Mouse (Mus musculus): ENCODE results near the gene Olfr771.
"Not testable (repeated sequence)": the region's sequence is repeated elsewhere in the genome, so short reads cannot be mapped to it uniquely, and the experiment has no call there.

Olfr771 gene

DNA sequence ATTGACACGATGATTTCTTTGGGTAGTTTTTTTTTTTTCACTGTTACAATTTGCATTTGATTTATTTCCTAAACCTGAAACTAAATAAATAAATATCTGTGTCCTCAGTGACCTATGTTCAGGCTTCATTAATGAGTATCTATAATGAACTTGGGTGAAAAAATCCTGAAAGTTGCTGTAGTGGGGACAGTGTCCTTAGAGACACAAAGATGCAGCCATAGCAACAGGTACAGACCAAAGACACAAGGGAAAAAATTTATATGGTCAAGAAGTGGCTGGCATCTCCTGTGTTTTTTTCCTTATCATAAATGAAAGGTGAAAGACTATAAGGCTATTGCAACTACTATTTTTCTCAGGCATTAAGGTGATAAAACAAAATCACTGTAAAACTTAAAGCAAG is at the start of gene Olfr771:
Olfr771 (minus strand) TSS at position 101 of the 400 bp plus-strand sequence.
- in situ Hi-C loops (cut with MboI, MseI): no loop called here

DNA sequence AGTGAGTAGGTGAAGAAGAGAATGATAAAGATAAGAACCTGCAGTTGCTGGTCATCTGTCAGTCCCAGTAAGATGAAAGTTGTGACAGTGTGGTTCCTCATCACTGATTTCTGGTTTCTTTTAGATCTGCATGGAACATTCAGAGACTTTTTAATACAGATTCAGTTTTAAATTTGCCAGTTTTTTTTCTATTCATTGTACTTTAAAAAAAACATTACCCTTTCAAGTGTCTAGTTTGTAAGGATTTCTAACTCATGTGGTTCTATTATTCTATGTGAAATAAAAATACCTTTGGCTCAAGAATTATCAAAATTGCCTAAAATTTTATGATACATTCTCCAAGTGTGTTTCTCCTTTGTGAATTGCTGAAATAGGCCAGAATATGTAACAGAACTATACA is 22.8 kb upstream of the Olfr771 start, which contains the start of gene Olfr773:
Olfr773 (minus strand) TSS at position 101 of the 400 bp plus-strand sequence.
- in situ Hi-C loops (cut with MboI, MseI): not testable (repeated sequence)

DNA sequence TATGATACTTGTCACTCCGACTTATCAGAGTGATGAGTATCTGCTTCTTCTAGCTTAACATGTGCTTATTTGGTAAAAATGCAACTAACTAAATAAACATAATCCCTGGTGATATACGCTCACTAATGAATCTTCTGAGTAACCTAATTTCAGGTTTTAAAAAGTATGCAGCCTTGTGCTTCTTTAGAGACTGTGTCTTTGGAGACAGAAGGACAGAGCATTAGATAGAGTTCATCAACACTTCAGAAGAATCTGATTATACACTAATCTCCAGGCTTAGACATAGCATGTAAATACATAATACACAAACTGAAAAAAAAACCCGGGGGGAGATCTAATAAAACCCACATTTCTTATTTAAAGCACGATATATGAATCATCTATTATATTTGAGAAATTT is 13.3 kb upstream of the Olfr771 start, which contains the start of gene Olfr772:
Olfr772 (minus strand) TSS at position 101 of the 400 bp plus-strand sequence.
- in situ Hi-C loops (cut with MboI, MseI): not testable (repeated sequence)

DNA sequence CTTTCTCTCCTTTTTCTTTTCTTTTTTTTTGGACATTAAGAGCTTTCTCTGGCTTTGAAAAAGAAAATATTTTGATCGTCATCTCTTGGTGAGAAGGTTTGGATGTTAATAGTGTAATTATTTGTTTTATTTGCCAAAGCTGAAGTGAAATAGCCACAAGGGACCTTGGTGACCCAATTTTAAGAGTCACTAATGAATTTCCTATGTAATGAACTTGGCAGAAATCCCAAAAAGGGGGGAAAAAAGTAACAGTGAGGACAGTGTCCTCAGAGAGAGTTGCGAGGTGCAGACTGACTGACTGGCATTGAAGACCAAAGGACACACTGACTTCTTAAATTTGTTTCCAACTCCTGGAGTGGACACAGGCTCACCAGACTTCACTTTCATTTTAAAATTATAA is 25.7 kb downstream of the Olfr771 start, which contains the start of gene Olfr770:
Olfr770 (minus strand) TSS at position 101 of the 400 bp plus-strand sequence.
- in situ Hi-C loops (cut with MboI, MseI): no loop called here

DNA sequence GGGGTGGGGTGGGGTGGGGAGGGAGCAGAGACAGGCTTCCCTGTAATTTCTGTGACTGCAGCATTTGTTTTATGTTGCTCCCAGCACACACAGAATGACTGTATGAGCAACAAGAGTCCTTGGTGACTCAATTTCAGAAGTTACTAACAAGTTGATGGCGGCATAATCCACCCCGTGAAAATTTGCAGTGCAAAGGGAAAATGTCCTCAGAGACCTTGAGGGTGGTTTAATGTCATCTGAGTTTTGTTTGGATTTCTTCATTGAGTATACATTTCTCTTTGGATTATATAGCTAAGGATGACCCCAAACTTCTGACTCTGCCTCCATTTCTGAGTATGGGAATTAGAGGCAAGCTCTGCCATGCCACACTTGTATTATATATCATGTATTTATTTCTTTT is 46.8 kb downstream of the Olfr771 start, which contains the start of gene Olfr769:
Olfr769 (minus strand) TSS at position 101 of the 400 bp plus-strand sequence.
- in situ Hi-C loops (cut with MboI, MseI): no loop called here

DNA sequence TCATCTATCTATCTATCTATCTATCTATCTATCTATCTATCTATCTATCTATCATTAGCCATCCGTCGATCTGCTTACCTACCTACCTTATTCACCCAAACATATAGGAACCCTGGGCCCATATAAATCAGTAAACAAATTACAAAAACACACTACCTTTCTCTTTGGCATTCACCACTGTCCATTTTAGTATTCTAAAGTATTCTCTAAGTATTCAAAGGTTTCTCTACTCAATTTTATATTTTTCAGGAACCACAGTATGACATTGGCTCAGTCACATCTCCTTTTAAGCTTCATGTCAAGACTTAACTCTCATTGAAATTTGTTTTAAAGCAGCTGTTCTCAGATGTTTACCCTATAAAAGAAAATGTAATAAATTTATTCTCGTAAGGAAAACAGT is 49.4 kb downstream of the Olfr771 start:
- in situ Hi-C loops (cut with MboI, MseI): no loop called here
